Mouse (Mus musculus): Measurements from ENCODE around the gene Nprl2. TPM values are rescaled to one million over a fixed set of nuclear protein-coding genes. Genes with fewer than 3 reads are reported as not detected.

Gene Nprl2
- polyA plus RNA-seq, 1 experiment from 2014 or later = 45.7 TPM

- Histone ChIP-seq H3K4me3 (no peak overlapping the region), H3K4me1 (replicated peaks) (peaks cover 53% of the 10 kb centered on the region), H3K27me3 (ENCODE audit: insufficient read depth, poor library complexity, severe bottlenecking) (peaks cover 8% of the 10 kb centered on the region), H3K36me3 (no peaks in the 10 kb centered on the region), H3K27ac (peak overlapping the region; percentile 30; the same call in 1 of the 2 replicates), H3K9me3 (no peaks in the 10 kb centered on the region)
- DNase-seq (ENCODE audit: low spot score) = peak; percentile 87
- WGBS = 24% methylated on average over 14 of the region's 14 CpGs
These were observed 27.6 kb upstream of the Nprl2 start for GRCm38 (mm10) chr9:107514303-107514955.

- Histone ChIP-seq H3K36me3 (no peaks in the 10 kb centered on the region), H3K4me1 (replicated peaks) (peaks cover 33% of the 10 kb centered on the region), H3K4me3 (no peak overlapping the region), H3K27ac (peak overlapping the region; percentile 50), H3K27me3 (ENCODE audit: insufficient read depth, poor library complexity, severe bottlenecking) (peaks cover 42% of the 10 kb centered on the region), H3K9me3 (no peaks in the 10 kb centered on the region)
- WGBS = 57% methylated on average over 6 of the region's 6 CpGs
- no peak for DNase-seq (ENCODE audit: low spot score)
These were observed 21.7 kb upstream of the Nprl2 start for GRCm38 (mm10) chr9:107520331-107520730.

- no peak overlapping the region for H3K4me3 ChIP-seq
- no peak for DNase-seq (ENCODE audit: low spot score)
- peaks cover 35% of the 10 kb centered on the region for H3K4me1 ChIP-seq (replicated peaks)
- peaks cover 50% of the 10 kb centered on the region for H3K27me3 ChIP-seq (ENCODE audit: insufficient read depth, poor library complexity, severe bottlenecking)
- 76% methylated on average over 5 of the region's 5 CpGs for WGBS
- no peak overlapping the region; the same call in 1 of the 2 replicates for H3K27ac ChIP-seq
- H3K9me3 ChIP-seq = no peaks in the 10 kb centered on the region
- H3K36me3 ChIP-seq = no peaks in the 10 kb centered on the region
These were observed 20.8 kb upstream of the Nprl2 start for GRCm38 (mm10) chr9:107521190-107521589.

- 27% methylated on average over 25 of the region's 25 CpGs for WGBS
- DNase-seq (ENCODE audit: low spot score) = peak; percentile 39
- Histone ChIP-seq H3K36me3 (no peaks in the 10 kb centered on the region), H3K27me3 (ENCODE audit: insufficient read depth, poor library complexity, severe bottlenecking) (peaks cover 57% of the 10 kb centered on the region), H3K27ac (peak overlapping the region; percentile 76), H3K4me3 (peak overlapping the region; percentile 32), H3K9me3 (no peaks in the 10 kb centered on the region), H3K4me1 (replicated peaks) (peaks cover 42% of the 10 kb centered on the region)
These were observed 20.2 kb upstream of the Nprl2 start for GRCm38 (mm10) chr9:107521711-107522399.

GRCm38 (mm10) chr9:107522400-107522711, 19.7 kb upstream of the Nprl2 start:
- H3K36me3 ChIP-seq = no peaks in the 10 kb centered on the region
- 44% methylated on average over 2 of the region's 2 CpGs for WGBS
- H3K9me3 ChIP-seq = no peaks in the 10 kb centered on the region
- DNase-seq (ENCODE audit: low spot score) = no peak
- peak overlapping the region; percentile 76 for H3K27ac ChIP-seq
- peaks cover 62% of the 10 kb centered on the region for H3K27me3 ChIP-seq (ENCODE audit: insufficient read depth, poor library complexity, severe bottlenecking)
- peaks cover 47% of the 10 kb centered on the region for H3K4me1 ChIP-seq (replicated peaks)
- peak overlapping the region; percentile 32 for H3K4me3 ChIP-seq

GRCm38 (mm10) chr9:107526198-107527026, 15.6 kb upstream of the Nprl2 start:
- H3K27me3 ChIP-seq (ENCODE audit: insufficient read depth, poor library complexity, severe bottlenecking) = peaks cover 82% of the 10 kb centered on the region
- WGBS = 4% methylated on average over 44 of the region's 44 CpGs
- peak overlapping the region; percentile 47 for H3K4me3 ChIP-seq
- H3K36me3 ChIP-seq = no peaks in the 10 kb centered on the region
- DNase-seq (ENCODE audit: low spot score) = peak; percentile 88
- no peaks in the 10 kb centered on the region for H3K9me3 ChIP-seq
- peaks cover 30% of the 10 kb centered on the region for H3K4me1 ChIP-seq (replicated peaks)
- H3K27ac ChIP-seq = peak overlapping the region; percentile 74

- under 1% methylated on average over 48 of the region's 48 CpGs for WGBS
- Histone ChIP-seq H3K4me3 (peak within 1 kb of the TSS; percentile 94), H3K4me1 (replicated peaks) (peaks cover 38% of the 10 kb centered on the region), H3K27ac (peak within 1 kb of the TSS; percentile 88), H3K27me3 (ENCODE audit: insufficient read depth, poor library complexity, severe bottlenecking) (peaks cover 16% of the 10 kb centered on the region; the same call in 1 of the 2 replicates), H3K9me3 (no peaks in the 10 kb centered on the region), H3K36me3 (peaks cover 21% of the 10 kb centered on the region)
- DNase-seq (ENCODE audit: low spot score) = peak; percentile 92
These were observed 8.1 kb upstream of the Nprl2 start, which contains the start of gene Tmem115 for GRCm38 (mm10) chr9:107533791-107534407. TSS of gene Tmem115 (plus strand) at chr9:107533945.

- Histone ChIP-seq H3K4me1 (replicated peaks) (peaks cover 38% of the 10 kb centered on the region), H3K9me3 (no peaks in the 10 kb centered on the region), H3K36me3 (peaks cover 28% of the 10 kb centered on the region), H3K27me3 (ENCODE audit: insufficient read depth, poor library complexity, severe bottlenecking) (peaks cover 12% of the 10 kb centered on the region; the same call in 1 of the 2 replicates), H3K4me3 (peak overlapping the region; percentile 94), H3K27ac (peak overlapping the region; percentile 88)
- DNase-seq (ENCODE audit: low spot score) = peak; percentile 35
- WGBS = 1% methylated on average over 40 of the region's 40 CpGs
These were observed 7.4 kb upstream of the Nprl2 start for GRCm38 (mm10) chr9:107534408-107535202.

- 95% methylated on average over 7 of the region's 7 CpGs for WGBS
- no peaks in the 10 kb centered on the region for H3K9me3 ChIP-seq
- H3K27me3 ChIP-seq (ENCODE audit: insufficient read depth, poor library complexity, severe bottlenecking) = no peaks in the 10 kb centered on the region
- H3K4me1 ChIP-seq (replicated peaks) = peaks cover 64% of the 10 kb centered on the region
- no peak overlapping the region; the same call in 1 of the 2 replicates for H3K4me3 ChIP-seq
- DNase-seq (ENCODE audit: low spot score) = no peak
- peaks cover 39% of the 10 kb centered on the region for H3K36me3 ChIP-seq
- no peak overlapping the region for H3K27ac ChIP-seq
These were observed 3.8 kb upstream of the Nprl2 start for GRCm38 (mm10) chr9:107538231-107538630.

- WGBS = 93% methylated on average over 3 of the region's 3 CpGs
- H3K27ac ChIP-seq = no peak overlapping the region
- no peak for DNase-seq (ENCODE audit: low spot score)
- H3K4me1 ChIP-seq (replicated peaks) = peaks cover 69% of the 10 kb centered on the region
- H3K4me3 ChIP-seq = no peak overlapping the region
- H3K36me3 ChIP-seq = peaks cover 44% of the 10 kb centered on the region
- no peaks in the 10 kb centered on the region for H3K27me3 ChIP-seq (ENCODE audit: insufficient read depth, poor library complexity, severe bottlenecking)
- no peaks in the 10 kb centered on the region for H3K9me3 ChIP-seq
These were observed 3.3 kb upstream of the Nprl2 start for GRCm38 (mm10) chr9:107538711-107539110.

- 94% methylated on average over 8 of the region's 8 CpGs for WGBS
- no peaks in the 10 kb centered on the region for H3K9me3 ChIP-seq
- peaks cover 62% of the 10 kb centered on the region for H3K4me1 ChIP-seq (replicated peaks)
- peaks cover 56% of the 10 kb centered on the region for H3K36me3 ChIP-seq
- DNase-seq (ENCODE audit: low spot score) = no peak
- H3K27me3 ChIP-seq (ENCODE audit: insufficient read depth, poor library complexity, severe bottlenecking) = no peaks in the 10 kb centered on the region
- H3K27ac ChIP-seq = no peak overlapping the region
- H3K4me3 ChIP-seq = peak overlapping the region; percentile 73; the same call in 1 of the 2 replicates
These were observed 2.1 kb upstream of the Nprl2 start for GRCm38 (mm10) chr9:107539940-107540339.

- H3K9me3 ChIP-seq = no peaks in the 10 kb centered on the region
- H3K36me3 ChIP-seq = peaks cover 61% of the 10 kb centered on the region
- peaks cover 59% of the 10 kb centered on the region for H3K4me1 ChIP-seq (replicated peaks)
- H3K27me3 ChIP-seq (ENCODE audit: insufficient read depth, poor library complexity, severe bottlenecking) = no peaks in the 10 kb centered on the region
- no peak for DNase-seq (ENCODE audit: low spot score)
- 80% methylated on average over 4 of the region's 4 CpGs for WGBS
- peak overlapping the region; percentile 73 for H3K4me3 ChIP-seq
- H3K27ac ChIP-seq = no peak overlapping the region
These were observed 1.6 kb upstream of the Nprl2 start for GRCm38 (mm10) chr9:107540420-107540819.
